Mouse (Mus musculus) A20 (cell line): ENCODE results near the gene 1600014C23Rik.

Experiments used
- DNase-seq: peaks from one replicate; pipeline ENCODE4 v3.0.0-alpha.2; 2011; ENCODE audit warnings: low read depth, low spot score

Gene 1600014C23Rik

DNA sequence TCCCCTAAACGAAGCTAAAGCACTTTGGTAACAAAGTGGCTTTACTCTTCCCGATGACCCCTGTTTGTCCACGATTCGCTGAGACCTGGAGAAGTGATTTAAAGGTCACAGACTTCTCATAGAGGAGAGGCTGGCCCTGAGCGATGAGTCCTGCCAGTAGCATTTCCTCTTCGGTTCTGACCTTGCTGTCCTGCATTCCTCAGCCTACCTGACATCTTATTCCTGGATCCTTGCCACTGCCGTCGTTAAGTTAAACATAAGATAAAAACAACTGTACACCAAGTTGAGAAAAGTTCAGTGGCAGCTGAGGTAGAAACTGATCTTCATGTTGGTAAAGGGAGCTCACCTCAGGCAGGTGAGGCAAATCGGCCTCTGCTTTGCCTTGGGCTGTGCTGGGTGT is 44.5 kb downstream of the 1600014C23Rik start:
- DNase-seq: no peak

DNA sequence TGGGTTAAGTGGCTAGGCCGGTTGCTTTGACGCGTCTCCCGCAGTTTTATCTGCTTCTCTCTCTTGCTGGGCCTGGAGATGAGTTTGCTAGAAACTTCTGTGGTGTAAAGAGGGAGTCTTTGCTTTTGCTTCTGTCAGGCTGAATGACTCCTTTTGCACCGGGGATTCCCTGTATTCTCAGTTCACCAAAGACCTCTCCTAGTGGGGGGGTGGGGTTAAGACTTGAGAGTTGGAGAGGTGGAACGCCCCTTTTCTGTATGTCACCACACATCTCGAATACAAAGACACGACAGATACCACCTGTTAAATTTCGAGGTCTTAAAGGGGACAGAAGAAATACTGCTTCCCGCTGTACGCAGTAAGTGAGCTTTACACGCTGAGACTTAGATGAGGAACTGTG is 46.9 kb downstream of the 1600014C23Rik start, which contains the start of gene Tmem63b:
Gene Tmem63b, minus strand, starts transcription at position 190 of the 400 bp plus-strand sequence.
- peak; percentile 74 for DNase-seq

DNA sequence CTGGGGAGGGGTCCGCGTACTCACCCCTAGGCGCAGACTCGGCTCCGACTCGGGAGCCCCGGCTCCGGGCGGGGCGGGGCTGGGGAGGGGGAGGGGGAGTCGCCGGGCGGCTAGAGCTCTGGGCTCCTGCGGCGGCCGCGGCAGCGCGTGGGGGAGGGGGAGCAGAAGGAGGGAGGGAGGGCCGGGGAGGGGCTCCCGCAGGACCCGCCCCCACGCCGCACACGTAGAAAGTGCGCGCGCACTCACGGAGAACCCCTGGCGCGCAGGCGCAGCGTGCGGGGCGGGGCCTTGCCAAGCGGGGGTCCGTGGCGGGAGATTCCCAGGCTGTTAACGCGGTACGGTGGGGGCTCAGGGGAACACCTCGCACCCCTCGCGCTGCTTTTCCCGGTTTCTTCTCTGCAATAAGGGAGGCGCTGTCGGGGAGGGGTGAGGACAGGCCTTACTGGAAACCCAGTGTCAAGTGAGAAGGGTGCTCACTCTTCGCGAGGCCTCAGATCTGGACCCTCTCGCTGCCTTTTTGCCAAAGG is 47.5 kb downstream of the 1600014C23Rik start, which contains the start of gene Mrpl14:
Gene Mrpl14, plus strand, starts transcription at position 230 of the 527 bp plus-strand sequence.
- DNase-seq: peak; percentile 93

DNA sequence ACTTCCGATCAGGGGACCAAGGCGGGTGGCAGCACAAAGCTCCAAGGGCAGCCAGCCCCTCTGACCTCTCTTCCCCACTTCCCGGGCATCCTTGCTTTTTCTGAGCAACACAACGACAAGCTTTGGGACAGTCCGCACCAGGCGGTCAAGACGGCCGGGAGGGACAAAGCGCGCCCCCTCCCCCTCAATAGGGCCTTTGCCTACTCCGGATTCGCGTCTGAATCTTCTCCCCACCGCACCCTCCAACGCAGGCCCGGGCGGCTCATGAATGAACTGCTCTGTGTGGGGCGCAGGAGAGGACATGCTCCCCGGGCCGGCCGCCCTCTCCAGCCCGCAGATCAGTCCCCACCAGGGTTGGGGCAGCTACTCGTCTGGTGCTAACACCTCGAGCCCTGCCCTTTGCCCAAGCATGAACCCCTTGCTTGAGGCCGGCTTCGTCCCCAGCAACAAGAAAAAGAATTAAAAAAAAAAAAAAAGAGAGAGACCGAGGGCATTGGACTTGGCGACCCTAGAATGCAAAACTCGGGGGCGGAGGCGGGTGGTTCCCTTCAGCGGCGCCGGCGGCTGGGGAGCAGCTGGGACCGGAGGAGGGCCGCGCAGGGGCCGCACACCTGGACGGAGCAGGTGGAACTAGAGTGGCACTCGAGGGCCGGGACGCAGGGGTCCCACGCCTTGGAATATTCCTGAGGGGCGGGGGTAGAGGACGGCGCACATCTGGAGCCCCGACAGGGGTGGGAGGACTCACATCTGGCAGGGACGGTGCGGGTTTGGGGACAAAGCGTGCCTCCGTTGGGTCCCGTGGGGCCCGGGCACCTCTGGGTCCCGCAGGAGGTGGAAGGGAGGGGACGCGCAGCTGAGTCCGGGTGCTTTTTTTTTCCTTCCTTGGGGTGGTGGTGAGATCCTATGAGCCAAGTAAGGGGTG is 48.2 kb downstream of the 1600014C23Rik start:
- peak; percentile 81 for DNase-seq

DNA sequence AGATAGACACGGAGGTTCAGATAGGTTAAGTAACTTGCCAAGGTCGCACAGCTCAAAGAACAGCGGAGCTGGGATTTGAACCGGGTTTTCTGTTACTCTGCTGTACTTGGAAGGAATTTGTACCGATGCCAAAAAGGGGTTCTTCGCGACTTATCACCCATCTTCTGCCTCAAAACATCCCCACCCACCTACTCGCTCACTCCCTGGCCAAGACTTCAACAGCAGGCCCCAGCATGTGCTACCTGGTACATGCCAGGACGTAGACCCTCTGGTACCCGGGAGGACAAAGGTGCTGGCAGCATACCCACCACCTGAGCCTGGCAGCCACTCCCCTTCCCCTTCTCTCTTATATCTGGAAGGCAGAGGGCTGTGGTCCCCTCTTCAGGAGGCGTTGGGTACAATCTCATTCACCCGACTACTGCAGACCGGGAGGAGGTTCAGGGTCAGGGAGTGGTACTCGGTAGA is 48.9 kb downstream of the 1600014C23Rik start:
- peak; percentile 9 for DNase-seq
